Mouse (Mus musculus) urinary bladder, postnatal 25 days (tissue): ENCODE data around the gene Kifc1.
"Not testable (repeated sequence)": the region's sequence is repeated elsewhere in the genome, so short reads cannot be mapped to it uniquely, and the experiment has no call there.

Source experiments
- DNase-seq: peaks from one replicate; pipeline ENCODE4 v3.0.0; 2022; ENCODE audit warnings: low spot score

Kifc1 gene

DNA sequence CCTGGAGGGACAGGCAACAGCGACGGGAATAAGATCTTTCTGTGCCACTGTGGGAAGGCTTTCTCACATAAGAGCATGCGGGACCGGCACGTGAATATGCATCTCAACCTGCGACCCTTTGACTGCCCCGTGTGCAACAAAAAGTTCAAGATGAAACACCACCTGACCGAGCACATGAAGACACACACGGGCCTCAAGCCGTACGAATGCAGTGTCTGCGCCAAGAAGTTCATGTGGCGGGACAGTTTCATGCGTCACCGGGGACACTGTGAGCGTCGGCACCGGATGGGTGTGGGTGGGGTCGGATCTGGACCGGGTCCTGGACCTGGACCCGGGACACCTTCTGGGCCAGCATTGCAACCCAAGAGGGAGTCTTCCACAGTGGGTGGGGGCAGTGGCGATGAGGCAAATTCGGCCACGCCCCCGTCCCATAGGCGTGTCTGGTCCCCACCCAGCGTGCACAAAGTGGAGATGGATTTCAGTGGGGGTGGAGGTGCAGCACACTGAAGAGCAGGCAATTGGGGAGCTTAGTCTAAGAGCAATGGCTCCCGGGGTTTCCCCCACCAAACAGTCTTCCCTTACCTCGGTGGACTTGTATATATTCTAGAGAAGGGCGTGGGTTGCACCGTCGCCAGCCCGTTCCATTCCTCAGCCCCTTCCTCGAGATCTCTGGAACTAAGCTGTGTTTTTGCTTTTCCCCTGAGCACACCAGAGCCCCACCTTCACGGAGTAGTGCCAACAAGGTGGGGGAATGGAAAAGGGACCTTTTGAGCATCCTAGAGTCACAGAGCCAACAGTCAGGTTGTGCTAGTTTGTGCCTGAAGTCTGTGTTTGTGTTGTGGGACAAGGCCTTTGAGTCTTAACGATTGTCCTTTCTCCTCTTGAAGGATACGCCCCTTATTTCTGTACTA is 28.1 kb upstream of the Kifc1 start:
- DNase-seq, result peak; percentile 44

DNA sequence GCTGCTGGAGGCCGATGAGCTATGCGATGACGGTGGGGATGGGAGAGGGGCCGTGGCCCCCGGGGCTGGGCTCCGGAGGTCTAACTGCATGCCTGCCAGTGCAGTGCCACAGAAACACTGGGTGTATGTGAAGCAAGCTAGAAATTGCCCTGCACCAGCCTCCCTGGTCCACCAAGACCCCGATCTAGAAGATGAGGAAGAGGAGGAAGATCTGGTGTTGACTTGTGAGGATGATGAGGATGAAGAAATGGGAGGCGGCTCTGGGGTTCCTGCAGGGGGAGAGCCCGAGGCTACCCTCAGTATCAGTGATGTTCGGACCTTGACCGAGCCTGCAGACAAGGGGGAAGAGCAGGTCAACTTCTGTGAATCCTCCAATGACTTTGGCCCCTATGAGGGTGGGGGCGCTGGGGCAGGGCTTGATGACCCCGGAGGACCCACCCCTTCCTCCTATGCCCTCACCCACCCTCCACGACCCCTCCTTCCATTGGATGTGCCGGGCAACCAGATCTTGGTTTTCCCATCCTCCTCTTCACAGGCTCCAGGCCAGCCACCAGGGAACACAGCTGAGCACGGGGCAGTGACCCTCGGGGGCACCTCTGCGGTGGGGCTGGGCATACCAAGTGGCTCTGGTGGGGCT is 27.3 kb upstream of the Kifc1 start:
- DNase-seq, result no peak

DNA sequence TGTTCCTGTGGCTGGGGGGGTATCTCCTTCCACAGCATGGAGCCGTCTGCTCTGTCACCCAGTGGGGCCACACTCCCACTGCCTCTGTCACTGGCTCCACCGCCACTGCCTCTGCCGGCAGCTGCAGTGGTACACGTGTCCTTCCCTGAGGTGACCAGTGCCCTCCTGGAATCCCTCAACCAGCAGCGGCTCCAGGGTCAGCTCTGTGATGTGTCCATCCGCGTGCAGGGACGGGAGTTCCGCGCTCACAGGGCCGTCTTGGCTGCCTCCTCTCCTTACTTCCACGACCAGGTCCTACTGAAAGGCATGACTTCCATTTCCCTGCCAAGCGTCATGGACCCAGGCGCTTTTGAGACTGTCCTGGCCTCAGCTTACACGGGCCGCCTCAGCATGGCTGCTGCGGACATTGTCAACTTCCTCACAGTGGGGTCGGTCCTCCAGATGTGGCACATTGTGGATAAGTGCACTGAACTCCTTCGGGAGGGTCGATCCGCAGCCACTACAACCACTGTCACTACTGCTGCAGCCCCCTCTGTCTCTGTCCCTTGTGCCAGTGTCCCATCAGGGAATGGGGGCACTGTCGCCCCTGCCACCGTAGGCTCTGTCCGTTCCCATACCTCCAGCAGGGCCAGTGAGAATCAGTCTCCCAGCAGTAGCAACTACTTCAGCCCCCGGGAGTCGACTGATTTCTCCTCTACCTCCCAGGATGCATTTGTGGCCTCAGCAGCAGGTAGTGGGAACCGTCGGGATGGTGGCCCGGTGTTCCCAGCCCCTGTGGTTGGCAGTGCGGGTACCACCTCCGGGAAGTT is 26.6 kb upstream of the Kifc1 start:
- DNase-seq, result no peak

DNA sequence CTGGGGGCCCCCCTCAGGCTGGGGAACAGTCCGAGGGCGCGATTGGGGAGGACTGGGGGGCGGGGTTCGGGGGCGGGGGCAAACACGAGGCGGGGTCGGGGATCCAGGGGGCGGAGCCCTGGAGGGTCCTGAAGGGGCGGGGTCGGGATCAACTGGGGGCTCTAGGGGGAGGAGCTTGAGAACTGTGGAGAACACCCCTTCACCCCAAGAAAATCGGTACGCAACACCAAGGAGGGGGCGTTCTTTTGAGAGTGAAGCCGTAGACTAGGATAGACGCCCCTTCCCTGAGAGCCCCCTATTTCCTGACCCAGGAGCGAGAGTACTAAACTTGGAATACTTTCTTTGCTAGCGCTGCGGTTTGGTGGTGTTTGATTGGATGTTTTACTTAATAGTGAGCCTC is 25.8 kb upstream of the Kifc1 start:
- no peak for DNase-seq

DNA sequence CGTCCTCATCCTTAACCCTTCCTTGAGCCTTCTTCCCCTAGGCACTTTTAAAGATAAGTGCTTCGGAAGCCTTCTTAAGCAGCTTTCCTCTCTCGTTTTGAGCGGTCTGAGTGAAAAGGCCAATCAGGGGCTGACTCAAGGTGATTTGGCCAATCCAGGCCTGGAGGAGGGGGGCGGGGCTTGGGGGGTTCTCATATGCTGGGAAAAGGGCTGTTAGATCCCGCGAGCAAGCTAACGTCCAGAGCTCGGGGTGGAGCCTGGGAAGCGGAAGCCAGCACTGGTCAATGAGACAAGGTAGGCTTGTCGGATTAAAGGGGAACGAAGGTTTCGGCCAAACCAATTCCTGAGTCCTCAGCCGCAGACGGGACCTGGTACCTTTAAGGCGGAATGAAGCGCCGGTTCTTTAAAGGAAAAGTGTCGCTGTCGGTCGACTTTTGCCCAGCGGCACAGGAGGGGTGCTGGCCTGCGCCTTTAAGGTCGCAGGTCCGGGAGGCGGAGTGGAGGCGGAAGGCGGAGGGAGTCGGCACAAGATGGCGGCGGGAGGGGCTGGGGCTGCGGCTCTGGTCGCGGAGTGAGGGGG is 25.3 kb upstream of the Kifc1 start, which contains the start of the genes Tapbp and Zbtb22:
TSS of gene Tapbp (plus strand) at position 229 of the 580 bp plus-strand sequence.
TSS of gene Zbtb22 (plus strand) at position 234 of the 580 bp plus-strand sequence.
- DNase-seq, result peak; percentile 87

DNA sequence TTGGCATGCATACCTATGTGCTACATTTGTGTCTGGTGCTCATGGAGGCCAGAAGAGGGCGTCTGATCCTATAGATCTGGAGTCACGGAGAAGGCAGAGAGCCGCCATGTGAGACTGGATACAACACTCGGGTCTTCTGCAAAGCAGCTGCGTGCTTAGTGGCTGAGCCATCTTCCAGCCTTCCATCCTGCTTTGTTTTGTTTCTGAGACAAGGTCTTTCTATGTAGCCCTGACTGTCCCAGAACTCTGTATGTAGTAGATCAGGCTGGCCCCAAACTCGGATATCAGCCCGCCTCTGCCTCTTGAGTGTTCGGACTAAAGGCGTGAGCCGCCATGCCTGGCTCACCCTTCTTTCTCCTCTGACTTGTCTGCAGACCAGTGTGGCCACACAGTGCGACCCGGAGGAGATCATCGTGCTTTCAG is 24.5 kb upstream of the Kifc1 start:
- DNase-seq, result no peak

DNA sequence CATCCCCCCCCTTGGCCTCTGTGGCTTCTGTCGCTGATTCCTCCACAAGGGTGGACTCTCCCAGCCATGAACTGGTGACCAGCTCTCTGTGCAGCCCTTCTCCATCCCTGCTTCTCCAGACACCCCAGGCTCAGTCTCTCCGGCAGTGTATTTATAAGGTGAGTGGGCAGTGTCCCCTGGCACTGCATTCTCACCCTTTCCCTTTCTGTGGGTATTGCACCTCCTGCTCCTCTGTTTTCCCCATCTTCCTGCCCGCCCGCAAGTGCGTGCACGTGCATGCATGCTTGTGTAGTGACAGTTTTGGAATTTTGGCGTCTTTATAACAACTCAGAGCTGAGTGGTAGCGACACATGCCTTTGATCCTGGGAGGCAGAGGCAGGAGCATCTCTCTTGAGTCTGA is 23.4 kb upstream of the Kifc1 start:
- no peak for DNase-seq

DNA sequence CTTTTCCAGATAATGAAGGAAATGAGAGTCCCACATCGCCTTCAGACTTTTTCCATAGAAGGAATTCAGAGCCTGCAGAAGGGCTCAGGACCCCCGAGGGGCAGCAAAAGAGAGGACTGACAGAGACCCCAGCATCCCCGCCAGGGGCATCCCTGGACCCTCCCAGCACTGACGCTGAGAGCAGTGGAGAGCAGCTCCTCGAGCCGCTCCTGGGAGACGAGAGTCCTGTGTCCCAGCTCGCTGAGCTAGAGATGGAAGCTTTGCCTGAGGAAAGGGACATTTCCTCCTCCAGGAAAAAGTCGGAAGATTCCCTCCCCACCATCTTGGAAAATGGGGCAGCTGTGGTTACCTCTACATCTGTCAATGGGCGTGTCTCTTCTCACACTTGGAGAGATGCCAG is 22.8 kb upstream of the Kifc1 start:
- no peak for DNase-seq

DNA sequence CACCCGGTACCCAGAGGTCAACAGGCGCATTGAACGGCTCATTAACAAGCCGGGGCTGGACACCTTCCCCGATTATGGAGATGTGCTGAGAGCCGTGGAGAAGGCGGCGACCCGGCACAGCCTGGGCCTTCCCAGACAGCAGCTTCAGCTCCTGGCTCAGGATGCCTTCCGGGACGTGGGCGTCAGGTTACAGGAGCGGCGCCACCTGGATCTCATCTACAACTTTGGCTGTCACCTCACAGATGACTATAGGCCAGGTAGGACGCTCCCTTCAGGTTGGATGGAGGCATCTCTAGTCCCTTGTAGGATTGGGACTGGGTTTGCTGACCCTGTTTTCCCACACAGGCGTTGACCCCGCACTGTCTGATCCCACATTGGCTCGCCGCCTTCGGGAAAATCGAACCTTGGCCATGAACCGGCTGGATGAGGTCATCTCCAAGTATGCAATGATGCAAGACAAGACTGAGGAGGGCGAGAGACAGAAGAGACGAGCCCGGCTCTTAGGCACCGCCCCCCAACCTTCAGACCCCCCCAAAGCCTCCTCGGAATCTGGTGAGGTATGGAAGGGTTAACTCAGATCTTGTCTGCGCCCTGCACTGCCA is 21.5 kb upstream of the Kifc1 start:
- DNase-seq, result no peak

DNA sequence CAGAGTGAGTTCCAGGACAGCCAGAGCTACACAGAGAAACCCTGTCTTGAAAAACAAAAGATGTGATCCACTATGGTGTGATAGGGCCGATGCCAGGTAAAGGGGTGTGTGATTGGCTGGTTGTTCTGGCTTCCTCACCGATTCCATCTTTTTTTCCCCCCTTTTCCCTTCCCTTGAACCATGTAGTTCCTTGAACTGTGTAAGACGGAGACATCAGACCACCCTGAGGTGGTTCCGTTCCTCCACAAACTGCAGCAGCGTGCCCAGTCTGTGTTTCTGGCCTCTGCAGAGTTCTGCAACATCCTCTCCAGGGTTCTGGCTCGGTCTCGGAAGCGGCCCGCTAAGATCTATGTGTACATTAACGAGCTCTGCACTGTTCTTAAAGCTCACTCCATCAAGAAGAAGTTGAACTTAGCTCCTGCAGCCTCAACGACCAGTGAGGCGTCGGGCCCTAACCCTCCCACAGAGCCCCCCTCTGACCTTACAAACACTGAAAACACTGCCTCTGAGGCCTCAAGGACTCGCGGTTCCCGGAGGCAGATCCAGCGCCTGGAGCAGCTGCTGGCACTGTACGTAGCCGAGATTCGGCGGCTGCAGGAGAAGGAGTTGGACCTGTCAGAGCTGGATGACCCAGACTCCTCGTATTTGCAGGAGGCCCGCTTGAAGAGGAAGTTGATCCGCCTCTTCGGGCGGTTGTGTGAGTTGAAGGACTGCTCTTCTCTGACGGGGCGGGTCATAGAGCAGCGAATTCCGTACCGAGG is 20.8 kb upstream of the Kifc1 start:
- no peak for DNase-seq

DNA sequence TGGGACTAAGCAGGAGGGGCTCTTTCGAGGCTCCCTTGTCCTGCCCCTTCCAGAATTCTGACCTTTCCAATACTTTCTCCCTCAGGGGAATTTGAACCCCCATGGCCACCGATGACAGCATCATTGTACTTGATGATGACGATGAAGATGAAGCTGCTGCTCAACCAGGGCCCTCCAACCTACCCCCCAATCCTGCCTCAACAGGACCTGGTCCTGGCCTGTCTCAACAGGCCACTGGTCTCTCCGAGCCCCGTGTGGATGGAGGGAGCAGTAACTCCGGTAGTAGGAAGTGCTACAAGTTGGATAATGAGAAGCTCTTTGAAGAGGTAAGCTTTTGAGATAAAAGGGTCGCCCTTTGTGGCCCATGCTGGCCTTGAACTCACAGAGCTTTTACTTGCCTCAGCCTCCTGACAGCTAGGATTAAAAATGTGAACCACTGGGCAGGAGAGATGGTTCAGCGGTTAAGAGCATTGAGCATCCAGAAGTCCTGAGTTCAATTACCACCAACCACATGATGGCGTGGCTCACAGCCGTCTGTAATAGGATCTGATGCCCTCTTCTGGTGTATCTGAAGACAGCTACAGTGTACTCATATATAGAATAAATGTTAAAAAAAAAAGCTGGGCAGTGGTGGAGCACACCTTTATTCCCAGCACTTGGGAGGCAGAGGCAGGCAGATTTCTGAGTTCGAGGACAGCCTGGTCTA is 20.0 kb upstream of the Kifc1 start:
- DNase-seq, result no peak

DNA sequence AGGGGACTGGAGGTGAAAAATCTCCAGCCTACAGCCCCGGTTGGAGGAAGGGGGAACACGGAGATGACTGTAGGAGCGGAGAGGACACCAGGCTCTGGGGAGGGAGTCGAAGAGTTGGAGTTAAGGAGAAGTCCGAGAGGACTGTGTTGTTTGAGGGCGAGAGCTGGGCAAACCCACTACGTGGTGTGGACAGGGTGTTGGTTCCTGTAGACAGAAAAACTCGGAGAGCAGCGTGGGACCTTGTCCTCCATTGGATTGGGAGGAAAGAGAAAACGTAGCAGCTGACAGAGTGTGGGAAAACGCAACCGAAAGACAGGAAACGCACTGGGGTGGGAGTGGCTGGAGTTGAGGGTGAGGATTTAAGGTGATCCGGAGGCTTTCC is 19.4 kb upstream of the Kifc1 start:
- no peak for DNase-seq

DNA sequence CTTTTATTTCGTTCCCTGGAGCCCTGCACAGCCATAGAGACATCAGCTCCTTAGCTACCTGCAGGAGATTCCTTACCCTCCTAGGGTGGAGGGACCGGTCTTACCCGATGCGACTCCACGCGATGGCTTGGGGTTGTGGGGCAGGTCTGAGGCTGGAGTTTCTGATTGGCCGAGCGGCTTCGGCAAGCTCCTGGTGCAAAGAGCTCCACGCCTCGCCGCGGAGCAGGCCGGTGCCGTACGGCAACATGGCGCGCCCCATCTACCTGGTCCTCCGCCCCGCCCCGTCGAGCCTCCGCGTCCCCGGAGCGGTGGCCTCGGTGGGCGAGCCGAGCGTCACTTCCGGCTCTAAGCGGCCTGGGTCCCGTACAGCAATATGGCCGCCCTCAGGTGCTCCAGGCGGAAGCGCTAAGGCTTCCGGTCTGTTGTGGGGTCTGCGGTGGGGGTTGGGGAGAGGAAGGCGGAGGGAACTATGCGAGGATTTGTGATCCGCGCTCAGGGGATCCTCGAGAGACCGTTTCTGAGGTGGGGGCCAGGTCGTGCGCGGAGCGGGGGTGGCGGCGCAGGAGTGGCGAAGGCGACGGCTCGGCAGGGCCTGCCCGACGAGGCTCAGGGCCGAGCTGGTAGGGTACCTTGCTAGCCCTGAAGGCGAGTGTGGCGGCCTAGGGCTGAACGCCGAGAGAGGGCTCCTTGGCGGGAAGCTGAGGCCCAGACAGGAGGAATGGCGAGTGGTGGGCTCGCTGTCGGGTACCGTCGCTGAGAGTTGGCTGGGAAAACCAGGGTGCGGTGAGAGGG is 18.8 kb upstream of the Kifc1 start, which contains the start of gene Daxx:
TSS of gene Daxx (plus strand) at position 338 of the 792 bp plus-strand sequence.
- peak; percentile 98 for DNase-seq

DNA sequence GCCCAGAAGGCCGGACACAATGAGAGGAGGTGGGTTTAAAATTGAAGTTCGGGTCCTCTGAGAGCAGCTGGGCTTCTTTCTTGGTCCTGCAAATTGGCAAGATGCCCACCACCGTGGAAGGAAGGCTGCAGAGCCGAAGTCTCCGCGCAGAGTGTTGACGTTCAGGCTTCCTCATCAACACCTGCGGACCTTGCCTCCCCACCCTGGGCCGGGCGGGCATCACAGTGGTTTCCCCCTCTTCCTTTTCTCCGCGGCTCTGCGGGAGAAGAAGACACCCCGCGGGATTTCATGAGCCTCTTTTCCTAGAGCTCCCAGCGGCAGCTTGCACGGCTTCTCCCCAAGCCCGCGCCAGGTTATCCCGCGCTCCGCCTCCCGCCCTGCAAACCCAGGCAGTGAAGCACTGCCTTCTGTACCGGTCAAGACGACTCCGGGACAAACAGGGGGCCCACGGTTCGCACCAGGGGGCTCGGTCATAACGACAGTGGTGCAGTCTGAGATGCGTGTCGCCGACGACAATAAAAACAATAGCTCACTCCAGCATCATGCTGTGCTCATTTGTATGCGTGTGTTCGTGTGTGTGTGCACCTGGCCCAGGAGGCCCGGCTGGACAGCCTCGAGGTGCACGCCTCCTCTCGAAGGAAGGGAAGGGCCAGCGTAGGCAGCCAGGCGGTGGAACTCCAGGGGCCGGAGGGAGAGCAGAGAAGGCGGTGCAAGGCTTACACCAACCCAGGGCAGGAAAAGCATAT is 18.0 kb upstream of the Kifc1 start:
- DNase-seq, result peak; percentile 45

DNA sequence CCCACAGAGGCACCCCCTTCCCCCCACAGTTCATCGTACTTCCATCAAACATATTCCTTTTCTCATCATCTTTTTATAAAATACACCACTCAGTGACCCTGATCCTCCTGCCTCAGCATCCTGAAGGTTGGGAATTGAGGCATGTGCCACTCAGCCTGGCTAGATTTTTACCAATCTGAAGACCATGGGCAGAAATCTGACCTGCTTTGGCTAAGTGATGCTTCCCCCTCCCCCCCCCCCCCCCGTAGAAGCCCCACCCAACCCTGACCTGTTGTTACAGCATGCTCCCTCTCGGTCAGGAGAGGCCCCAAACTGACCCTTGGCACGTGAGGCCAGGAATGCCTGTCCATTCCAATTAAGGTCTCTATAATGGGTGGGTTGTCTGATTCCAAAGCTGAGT is 14.4 kb upstream of the Kifc1 start, which contains the start of gene Platr17:
TSS of gene Platr17 (plus strand) at position 301 of the 400 bp plus-strand sequence.
- not testable (repeated sequence) for DNase-seq

DNA sequence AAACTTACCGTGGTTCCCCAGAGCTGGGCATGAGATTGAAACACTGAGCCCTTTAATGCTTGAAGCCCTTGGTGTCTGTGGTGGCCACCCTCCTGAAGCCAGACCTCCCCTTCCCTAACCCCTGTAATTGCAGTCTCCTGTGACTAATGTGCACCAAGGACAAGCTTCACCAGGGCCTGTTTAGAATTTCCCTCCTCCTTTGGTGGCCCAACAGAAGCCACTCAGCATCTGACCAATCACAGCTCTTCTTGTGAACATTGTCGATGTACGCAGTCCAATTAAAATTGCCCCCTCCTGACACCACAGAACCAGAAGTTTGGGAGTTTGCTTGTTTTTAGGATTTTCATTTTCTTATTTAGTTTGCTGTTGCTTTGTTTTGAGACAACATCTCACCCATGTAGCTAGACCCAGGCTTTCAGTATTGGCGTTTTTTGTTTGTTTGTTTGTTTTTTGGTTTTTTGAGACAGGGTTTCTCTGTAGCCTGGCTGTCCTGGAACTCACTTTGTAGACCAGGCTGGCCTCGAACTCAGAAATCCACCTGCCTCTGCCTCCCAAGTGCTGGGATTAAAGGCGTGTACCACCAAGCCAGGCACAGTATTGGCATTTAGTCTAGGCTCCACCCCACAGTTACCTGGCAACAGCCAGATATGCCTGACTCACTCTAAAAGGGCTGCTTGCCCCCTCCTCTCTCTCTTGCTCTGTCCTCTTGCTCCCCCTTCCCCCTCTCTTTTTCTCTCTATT is 13.6 kb upstream of the Kifc1 start:
- not testable (repeated sequence) for DNase-seq

DNA sequence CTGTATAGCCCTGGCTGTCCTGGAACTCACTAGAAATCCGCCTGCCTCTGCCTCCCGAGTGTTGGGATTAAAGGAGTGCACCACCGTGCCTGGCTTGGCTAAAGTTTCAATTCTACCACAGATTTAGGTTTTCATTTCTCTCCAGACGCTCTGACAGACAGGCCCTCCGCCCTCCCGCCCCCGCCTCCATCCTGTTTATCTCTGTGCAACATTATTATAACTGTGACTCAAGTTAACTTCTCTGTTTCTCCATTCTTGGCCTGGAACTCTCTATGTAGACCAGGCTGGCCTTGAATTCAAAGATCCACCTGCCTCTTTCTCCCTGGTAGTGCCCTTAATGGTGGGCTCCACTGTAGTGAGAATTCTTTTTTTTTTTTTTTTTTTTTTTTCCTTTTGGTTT is 12.0 kb upstream of the Kifc1 start:
- DNase-seq, result no peak

DNA sequence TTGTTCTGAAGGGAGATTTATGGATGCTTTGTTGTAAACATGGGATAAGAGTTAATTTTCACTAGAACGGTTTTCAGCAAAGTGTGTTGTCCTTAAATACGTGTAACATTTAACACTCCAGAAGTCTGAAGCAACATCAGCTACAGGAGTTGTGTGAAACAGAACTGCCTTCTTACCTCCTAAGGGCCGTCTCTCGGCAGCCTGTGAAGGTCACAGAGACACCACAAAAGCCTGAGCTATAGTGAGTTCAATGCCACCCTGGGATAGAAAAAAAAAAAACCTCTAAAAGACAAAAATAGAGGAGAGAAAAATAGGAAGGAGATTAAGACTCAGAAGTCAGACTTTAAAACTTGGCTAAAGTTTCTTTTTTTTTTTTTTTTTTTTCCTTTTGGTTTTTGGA is 11.6 kb upstream of the Kifc1 start:
- no peak for DNase-seq
